Mouse (Mus musculus) olfactory bulb, adult 2 months (tissue): Measurements from ENCODE around the gene Uspl1.

Source experiments
- CTCF ChIP-seq: fragments of 200-500 bp; IDR thresholded peaks from 2 replicates; pipeline ENCODE4 v1.5.1; 2012; ENCODE audit warnings: low read depth, mild to moderate bottlenecking, low read length, moderate library complexity; ENCODE audit not compliant: insufficient read depth
- POLR2A ChIP-seq: fragments of 200-500 bp; IDR thresholded peaks from 2 replicates; pipeline ENCODE4 v1.6.1; 2012; ENCODE audit warnings: mild to moderate bottlenecking, low read depth, low read length, moderate library complexity; ENCODE audit not compliant: insufficient read depth

- TF ChIP-seq CTCF (no peak), POLR2A (no peak)
These were observed 37.2 kb downstream of the Uspl1 start for GRCm38 (mm10) chr5:149221355-149221754.
